Mouse (Mus musculus) hindbrain, embryonic 11.5 days (tissue): ENCODE measurements around the gene Gm49368. TPM values are rescaled to one million over a fixed set of nuclear protein-coding genes. Genes with fewer than 3 reads are reported as not detected.
"Not testable (repeated sequence)": the region's sequence is repeated elsewhere in the genome, so short reads cannot be mapped to it uniquely, and the experiment has no call there.

Source experiments
- ATAC-seq: fragments of 200-750 bp; cut with Nextera tagmentation; 2 replicates; pipeline ENCODE4 v1.8.0; 2017; ENCODE audit warnings: mild to moderate bottlenecking, moderate TSS enrichment, moderate library complexity; ENCODE audit not compliant: low FRiP score
- DNase-seq: peaks from one replicate; pipeline ENCODE4 v3.0.0-alpha.2; 2015; ENCODE audit warnings: low spot score
- H3K27ac ChIP-seq: fragments of 300-500 bp; sonication (generic); 2 replicates; pipeline ENCODE4 v1.5.1; 2014; ENCODE audit warnings: mild to moderate bottlenecking, low read depth, low read length
- H3K27me3 ChIP-seq: fragments of 300-500 bp; sonication (generic); 2 replicates; pipeline ENCODE4 v1.6.1; 2014; ENCODE audit warnings: mild to moderate bottlenecking, low read length, moderate library complexity, mixed read lengths; ENCODE audit not compliant: control insufficient read depth, insufficient read depth
- H3K36me3 ChIP-seq: fragments of 300-500 bp; sonication (generic); 2 replicates; pipeline ENCODE4 v1.6.1; 2014; ENCODE audit warnings: mild to moderate bottlenecking, low read length, moderate library complexity, mixed read lengths; ENCODE audit not compliant: control insufficient read depth, insufficient read depth
- H3K4me1 ChIP-seq: fragments of 300-500 bp; sonication (generic); replicated peaks from 2 replicates; pipeline ENCODE4 v1.6.1; 2014; ENCODE audit warnings: low read length, mixed read lengths; ENCODE audit not compliant: control insufficient read depth, insufficient read depth
- H3K4me2 ChIP-seq: fragments of 300-500 bp; sonication (generic); replicated peaks from 2 replicates; pipeline ENCODE4 v1.6.1; 2014; ENCODE audit warnings: mild to moderate bottlenecking, low read depth, low read length
- H3K4me3 ChIP-seq: fragments of 300-500 bp; sonication (generic); 2 replicates; pipeline ENCODE4 v1.5.1; 2014; ENCODE audit warnings: low read depth, low read length
- H3K9ac ChIP-seq: fragments of 300-500 bp; sonication (generic); 2 replicates; pipeline ENCODE4 v1.6.1; 2014; ENCODE audit warnings: low read depth, low read length
- H3K9me3 ChIP-seq: fragments of 300-500 bp; sonication (generic); 2 replicates; pipeline ENCODE4 v1.6.1; 2016; ENCODE audit warnings: low read length; ENCODE audit not compliant: control insufficient read depth
- whole genome bisulfite sequencing: fragments of 180-500 bp; shearing (Covaris S2); extraction: QIAGEN DNeasy Blood & Tissue Kit; methylation state at CpG from one replicate; pipeline ENCODE4 v1.1.7; 2014; 5-methylcytosine and 5-hydroxymethylcytosine counted together
- polyA plus RNA-seq: library from polyadenylated mRNA; unstranded; fragments of >200 nt; fragmentation: Nextera tagmentation; extraction: Ambion mirVana; gene quantifications from 2 replicates; pipeline ENCODE4 v1.2.1, GENCODE M21; 2014

Gm49368 gene
- polyA plus RNA-seq, 1 experiment from 2014 or later: not detected

GRCm38 (mm10) chr7:128132148-128132547, 69.7 kb downstream of the Gm49368 start:
- H3K4me1 ChIP-seq: no peaks in the 10 kb centered on the region
- H3K27me3 ChIP-seq: no peaks in the 10 kb centered on the region
- no peak overlapping the region for H3K9ac ChIP-seq
- no peak overlapping the region for H3K27ac ChIP-seq
- no peak overlapping the region for H3K4me3 ChIP-seq
- no peaks in the 10 kb centered on the region for H3K9me3 ChIP-seq
- WGBS: 95% methylated on average over 5 of the region's 5 CpGs
- DNase-seq (no peak), ATAC-seq (no peak)
- H3K4me2 ChIP-seq: no peak overlapping the region
- H3K36me3 ChIP-seq: no peaks in the 10 kb centered on the region

GRCm38 (mm10) chr7:128133596-128133995, 71.1 kb downstream of the Gm49368 start:
- no peaks in the 10 kb centered on the region for H3K36me3 ChIP-seq
- WGBS: 87% methylated on average over 2 of the region's 2 CpGs

DNA sequence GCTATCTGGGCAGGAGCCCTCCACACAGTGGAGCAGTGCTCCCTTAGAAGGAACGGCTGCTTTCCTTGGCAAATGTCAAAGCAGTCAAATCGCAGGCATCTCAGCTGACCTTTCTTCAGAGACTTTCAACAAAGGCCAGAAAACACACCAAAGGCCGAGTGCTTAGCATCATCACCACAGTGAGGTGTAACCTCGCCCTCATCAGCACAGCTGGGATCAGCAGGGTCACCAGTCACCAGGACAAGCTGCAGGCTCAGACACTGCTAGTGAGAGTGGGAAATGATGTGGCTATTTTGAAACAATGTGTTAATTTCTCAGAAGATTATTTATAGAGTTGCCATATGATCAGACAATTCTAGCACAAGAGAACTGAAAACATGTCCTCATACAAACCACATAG, 74.4 kb downstream of the Gm49368 start:
- no peak overlapping the region for H3K4me2 ChIP-seq
- DNase-seq: no peak
- 56% methylated on average over 4 of the region's 4 CpGs for WGBS
- no peak for ATAC-seq
- H3K36me3 ChIP-seq: no peaks in the 10 kb centered on the region
- no peaks in the 10 kb centered on the region for H3K4me1 ChIP-seq
- H3K9ac ChIP-seq: no peak overlapping the region
- no peaks in the 10 kb centered on the region for H3K9me3 ChIP-seq
- no peak overlapping the region for H3K27ac ChIP-seq
- H3K27me3 ChIP-seq: no peaks in the 10 kb centered on the region
- no peak overlapping the region for H3K4me3 ChIP-seq

More at GRCm38 (mm10) chr7:128133596-128133995, 71.1 kb downstream of the Gm49368 start:
- no peak for DNase-seq
- Histone ChIP-seq H3K27ac (no peak overlapping the region), H3K9me3 (no peaks in the 10 kb centered on the region), H3K4me3 (no peak overlapping the region), H3K4me1 (no peaks in the 10 kb centered on the region), H3K4me2 (no peak overlapping the region), H3K9ac (no peak overlapping the region), H3K27me3 (no peaks in the 10 kb centered on the region)
- no peak for ATAC-seq

DNA sequence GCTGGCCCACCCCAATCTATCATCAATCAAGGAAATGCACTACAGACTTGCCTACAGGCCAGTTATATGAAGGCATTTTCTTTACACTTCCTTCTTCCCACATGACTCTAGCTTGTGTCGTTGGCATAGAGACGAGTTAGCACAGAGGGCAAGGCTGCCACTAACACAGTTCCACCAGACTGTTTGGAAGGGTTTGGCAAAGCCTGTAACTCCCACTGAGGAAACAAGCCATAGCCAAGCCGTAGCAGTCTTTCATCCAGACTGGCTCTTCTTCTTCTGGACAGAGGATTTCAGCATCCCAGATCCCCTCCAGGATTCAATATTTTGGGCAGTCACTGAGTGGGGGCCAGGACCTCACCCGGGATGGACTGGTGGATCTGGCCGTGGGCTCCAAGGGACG, 77.1 kb downstream of the Gm49368 start:
- Histone ChIP-seq H3K4me2 (no peak overlapping the region), H3K27me3 (no peaks in the 10 kb centered on the region), H3K9me3 (no peaks in the 10 kb centered on the region), H3K4me1 (no peaks in the 10 kb centered on the region), H3K9ac (no peak overlapping the region), H3K27ac (no peak overlapping the region), H3K4me3 (no peak overlapping the region), H3K36me3 (no peaks in the 10 kb centered on the region)
- ATAC-seq (no peak), DNase-seq (no peak)
- WGBS: 91% methylated on average over 6 of the region's 6 CpGs

- H3K9ac ChIP-seq: no peak overlapping the region
- 90% methylated on average over 8 of the region's 8 CpGs for WGBS
- DNase-seq: no peak
Measured at GRCm38 (mm10) chr7:128150970-128151369, 88.5 kb downstream of the Gm49368 start.

GRCm38 (mm10) chr7:128154076-128154475, 91.6 kb downstream of the Gm49368 start, which contains the start of gene Itgad:
Gene Itgad, plus strand, starts transcription at chr7:128154376.
- no peaks in the 10 kb centered on the region for H3K9me3 ChIP-seq
- no peak within 1 kb of the TSS for H3K9ac ChIP-seq
- no peak within 1 kb of the TSS for H3K4me2 ChIP-seq
- H3K4me1 ChIP-seq: no peaks in the 10 kb centered on the region
- 93% methylated on average over 21 of the region's 21 CpGs for WGBS
- H3K27ac ChIP-seq: no peak within 1 kb of the TSS
- no peak within 1 kb of the TSS for H3K4me3 ChIP-seq
- no peak for ATAC-seq
- no peaks in the 10 kb centered on the region for H3K27me3 ChIP-seq
- no peaks in the 10 kb centered on the region for H3K36me3 ChIP-seq
- DNase-seq: no peak

More at GRCm38 (mm10) chr7:128150970-128151369, 88.5 kb downstream of the Gm49368 start:
- Histone ChIP-seq H3K4me3 (no peak overlapping the region), H3K27ac (no peak overlapping the region), H3K36me3 (no peaks in the 10 kb centered on the region), H3K4me2 (no peak overlapping the region), H3K27me3 (no peaks in the 10 kb centered on the region), H3K4me1 (no peaks in the 10 kb centered on the region), H3K9me3 (no peaks in the 10 kb centered on the region)
- no peak for ATAC-seq

DNA sequence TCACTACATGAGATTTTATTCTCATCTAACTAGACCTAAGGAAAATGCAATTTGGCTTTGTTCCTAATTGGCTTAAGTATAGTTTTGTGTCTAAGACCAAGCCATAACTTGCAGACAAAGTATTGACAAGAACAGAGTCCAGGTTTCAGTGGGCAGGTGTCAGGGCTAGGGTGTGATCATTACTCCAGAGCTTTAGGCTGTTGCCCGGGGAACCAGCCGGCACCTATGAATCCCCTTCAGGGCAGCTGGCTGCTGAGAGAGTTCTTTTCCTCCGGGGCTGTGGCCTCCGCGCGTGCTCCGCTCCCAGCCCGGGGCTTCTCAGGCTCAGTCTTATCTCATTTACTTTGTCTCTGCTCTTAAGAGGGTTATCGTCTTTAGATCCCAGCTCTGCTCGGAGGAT, 92.4 kb downstream of the Gm49368 start:
- H3K4me1 ChIP-seq: no peaks in the 10 kb centered on the region

GRCm38 (mm10) chr7:128158688-128159354, 96.3 kb downstream of the Gm49368 start:
- H3K4me1 ChIP-seq, H3K27me3 ChIP-seq, H3K27ac ChIP-seq, H3K4me3 ChIP-seq, H3K36me3 ChIP-seq, H3K4me2 ChIP-seq, H3K9me3 ChIP-seq, DNase-seq, ATAC-seq, H3K9ac ChIP-seq: not testable (repeated sequence)
- 85% methylated on average over 7 of the region's 8 CpGs for WGBS

More for the DNA sequence above, 92.4 kb downstream of the Gm49368 start:
- ATAC-seq (no peak), DNase-seq (no peak)
- Histone ChIP-seq H3K36me3 (no peaks in the 10 kb centered on the region), H3K9ac (no peak overlapping the region), H3K27me3 (no peaks in the 10 kb centered on the region), H3K9me3 (no peaks in the 10 kb centered on the region), H3K4me3 (no peak overlapping the region), H3K4me2 (no peak overlapping the region), H3K27ac (no peak overlapping the region)
- WGBS: 78% methylated on average over 10 of the region's 10 CpGs

GRCm38 (mm10) chr7:128164001-128164400, 101.5 kb downstream of the Gm49368 start:
- H3K27ac ChIP-seq: no peak overlapping the region
- 89% methylated on average over 4 of the region's 4 CpGs for WGBS
- H3K9ac ChIP-seq: no peak overlapping the region
- no peak for ATAC-seq
- no peaks in the 10 kb centered on the region for H3K36me3 ChIP-seq
- no peak for DNase-seq
- H3K4me1 ChIP-seq: no peaks in the 10 kb centered on the region
- no peaks in the 10 kb centered on the region for H3K27me3 ChIP-seq
- H3K4me2 ChIP-seq: no peak overlapping the region
- H3K9me3 ChIP-seq: no peaks in the 10 kb centered on the region
- no peak overlapping the region for H3K4me3 ChIP-seq
